Mouse (Mus musculus) midbrain, postnatal 0 days (tissue): ENCODE data around the gene Fndc3b. TPM values are rescaled to one million over a fixed set of nuclear protein-coding genes. Genes with fewer than 3 reads are reported as not detected.

Experiments
- ATAC-seq: fragments of 200-750 bp; cut with Nextera tagmentation; 2 replicates; pipeline ENCODE4 v1.8.0; 2017; ENCODE audit warnings: moderate number of reproducible peaks, mild to moderate bottlenecking, moderate TSS enrichment, moderate library complexity; ENCODE audit not compliant: low FRiP score
- DNase-seq: peaks from one replicate; pipeline ENCODE4 v3.0.0-alpha.2; 2015; ENCODE audit warnings: low spot score
- H3K27ac ChIP-seq: fragments of 300-500 bp; sonication (generic); 2 replicates; pipeline ENCODE4 v1.5.1; 2014; ENCODE audit warnings: low read depth, mild to moderate bottlenecking, low read length, mixed read lengths
- H3K27me3 ChIP-seq: fragments of 300-500 bp; sonication (generic); 2 replicates; pipeline ENCODE4 v1.6.1; 2014; ENCODE audit warnings: low read length, control low read depth, mixed read lengths; ENCODE audit not compliant: insufficient read depth
- H3K36me3 ChIP-seq: fragments of 300-500 bp; sonication (generic); 2 replicates; pipeline ENCODE4 v1.6.1; 2014; ENCODE audit warnings: low read length, control low read depth, mixed read lengths; ENCODE audit not compliant: insufficient read depth
- H3K4me1 ChIP-seq: fragments of 300-500 bp; sonication (generic); 2 replicates; pipeline ENCODE4 v1.6.1; 2014; ENCODE audit warnings: mild to moderate bottlenecking, control low read depth, antibody characterized with exemption, low read length, mixed read lengths; ENCODE audit not compliant: insufficient read depth
- H3K4me2 ChIP-seq: fragments of 300-500 bp; sonication (generic); 2 replicates; pipeline ENCODE4 v1.6.1; 2014; ENCODE audit warnings: low read depth, mild to moderate bottlenecking, low read length, mixed read lengths; ENCODE audit not compliant: poor library complexity, severe bottlenecking
- H3K4me3 ChIP-seq: fragments of 300-500 bp; sonication (generic); 2 replicates; pipeline ENCODE4 v1.5.1; 2014; ENCODE audit warnings: low read depth, mild to moderate bottlenecking, low read length, moderate library complexity
- H3K9ac ChIP-seq: fragments of 300-500 bp; sonication (generic); replicated peaks from 2 replicates; pipeline ENCODE4 v1.6.1; 2014; ENCODE audit warnings: mild to moderate bottlenecking, low read length, moderate library complexity, mixed read lengths; ENCODE audit not compliant: poor library complexity, severe bottlenecking
- H3K9me3 ChIP-seq: fragments of 300-500 bp; sonication (generic); 2 replicates; pipeline ENCODE4 v1.6.1; 2016; ENCODE audit warnings: low read length, control low read depth
- CTCF ChIP-seq: IDR thresholded peaks from 2 replicates; pipeline ENCODE4 v1.5.1; 2016; ENCODE audit warnings: antibody characterized with exemption, mild to moderate bottlenecking
- WGBS: fragments of 180-500 bp; shearing (Covaris S2); extraction: QIAGEN DNeasy Blood & Tissue Kit; methylation state at CpG from one replicate; pipeline ENCODE4 v1.1.7; 2014; 5-methylcytosine and 5-hydroxymethylcytosine counted together
- polyA plus RNA-seq: library from polyadenylated mRNA; unstranded; fragments of >200 nt; fragmentation: Nextera tagmentation; extraction: Ambion mirVana; gene quantifications from 2 replicates; pipeline ENCODE4 v1.2.1, GENCODE M21; 2015
- total RNA-seq: library from RNA; depleted of rRNA; stranded (reverse); fragments of >200 nt; gene quantifications from 2 replicates; pipeline ENCODE4 v1.2.3, GENCODE M21; 2014

Fndc3b gene
- total and polyA plus RNA-seq, 2 experiments from 2014 or later: 7.6 to 13.4 TPM

DNA sequence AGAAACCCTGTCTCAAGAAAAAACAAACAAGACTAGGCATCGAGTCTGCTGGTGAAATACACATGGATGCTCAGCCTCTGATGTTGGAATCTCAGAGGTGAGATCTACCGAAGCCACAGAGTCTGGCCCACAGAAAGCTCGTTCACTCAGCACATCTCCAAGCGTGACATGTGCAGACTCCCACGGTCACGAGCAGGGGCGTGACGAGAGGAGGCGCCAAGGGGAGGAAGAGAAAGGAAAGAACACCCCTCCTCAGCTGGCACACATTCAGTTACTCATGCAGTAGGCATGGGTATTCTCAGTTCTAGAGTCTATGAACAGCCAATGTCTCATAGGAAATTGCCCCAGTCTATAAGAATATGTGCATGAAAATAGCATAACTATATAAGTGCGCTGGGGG, 199.3 kb downstream of the Fndc3b start:
- DNase-seq: no peak
- no peak overlapping the region for H3K27ac ChIP-seq
- no peaks in the 10 kb centered on the region for H3K4me1 ChIP-seq
- 83% methylated on average over 10 of the region's 10 CpGs for WGBS
- no peak overlapping the region for H3K4me3 ChIP-seq
- H3K4me2 ChIP-seq: no peak overlapping the region
- no peaks in the 10 kb centered on the region for H3K9me3 ChIP-seq
- H3K9ac ChIP-seq: no peak overlapping the region
- no peak for ATAC-seq
- no peak for TF ChIP-seq CTCF
- H3K27me3 ChIP-seq: no peaks in the 10 kb centered on the region
- H3K36me3 ChIP-seq: no peaks in the 10 kb centered on the region

DNA sequence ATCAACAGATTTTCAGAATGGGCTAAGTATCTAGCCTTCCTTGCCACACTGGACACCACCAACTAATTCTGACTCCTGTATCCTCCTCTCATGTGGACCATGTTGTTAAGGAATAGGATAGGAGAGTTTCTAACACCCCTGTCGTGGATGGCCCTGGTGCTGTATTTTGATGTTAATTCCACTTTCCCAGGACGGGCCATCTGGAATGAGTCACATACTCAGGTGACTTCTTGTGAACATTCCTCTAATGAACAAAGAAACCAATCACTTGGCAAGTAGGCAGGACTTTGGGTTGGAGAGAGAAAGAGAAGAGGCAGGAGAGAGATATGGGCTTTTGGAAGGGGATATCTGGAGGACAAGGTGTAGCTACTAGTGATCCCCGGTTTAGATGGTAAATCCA, 204.2 kb downstream of the Fndc3b start:
- no peak overlapping the region for H3K4me2 ChIP-seq
- ATAC-seq: no peak

DNA sequence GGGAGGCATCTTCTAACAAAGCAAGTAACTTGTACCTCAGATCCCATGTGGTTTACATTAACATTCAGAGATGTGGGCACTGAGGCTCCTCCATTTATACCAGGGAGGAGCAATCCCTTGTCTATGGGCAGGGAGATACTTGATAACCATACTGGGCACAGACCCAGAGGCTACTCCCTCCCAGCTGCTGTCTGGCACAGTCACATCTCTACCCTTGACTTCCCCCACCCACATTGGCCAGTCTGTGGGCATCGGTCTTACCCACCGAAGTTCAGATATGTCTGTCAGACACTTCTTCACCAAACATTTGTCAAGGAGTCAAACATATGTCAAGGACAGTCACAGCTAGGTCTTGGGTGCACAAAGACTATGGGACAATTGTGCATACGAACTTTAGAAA, 205.5 kb downstream of the Fndc3b start:
- Histone ChIP-seq H3K36me3 (no peaks in the 10 kb centered on the region), H3K27me3 (no peaks in the 10 kb centered on the region), H3K9ac (no peak overlapping the region), H3K27ac (no peak overlapping the region), H3K4me2 (no peak overlapping the region), H3K9me3 (no peaks in the 10 kb centered on the region), H3K4me3 (no peak overlapping the region), H3K4me1 (no peaks in the 10 kb centered on the region)
- DNase-seq (peak; percentile 26), ATAC-seq (no peak)
- 90% methylated on average over 3 of the region's 3 CpGs for WGBS
- no peak for TF ChIP-seq CTCF

More for the DNA sequence above, 204.2 kb downstream of the Fndc3b start:
- H3K36me3 ChIP-seq: no peaks in the 10 kb centered on the region
- no peak overlapping the region for H3K9ac ChIP-seq
- no peaks in the 10 kb centered on the region for H3K27me3 ChIP-seq
- no peaks in the 10 kb centered on the region for H3K9me3 ChIP-seq
- no peak for TF ChIP-seq CTCF
- 89% methylated on average over 3 of the region's 3 CpGs for WGBS
- no peak for DNase-seq
- H3K4me1 ChIP-seq: no peaks in the 10 kb centered on the region
- H3K27ac ChIP-seq: no peak overlapping the region
- no peak overlapping the region for H3K4me3 ChIP-seq

DNA sequence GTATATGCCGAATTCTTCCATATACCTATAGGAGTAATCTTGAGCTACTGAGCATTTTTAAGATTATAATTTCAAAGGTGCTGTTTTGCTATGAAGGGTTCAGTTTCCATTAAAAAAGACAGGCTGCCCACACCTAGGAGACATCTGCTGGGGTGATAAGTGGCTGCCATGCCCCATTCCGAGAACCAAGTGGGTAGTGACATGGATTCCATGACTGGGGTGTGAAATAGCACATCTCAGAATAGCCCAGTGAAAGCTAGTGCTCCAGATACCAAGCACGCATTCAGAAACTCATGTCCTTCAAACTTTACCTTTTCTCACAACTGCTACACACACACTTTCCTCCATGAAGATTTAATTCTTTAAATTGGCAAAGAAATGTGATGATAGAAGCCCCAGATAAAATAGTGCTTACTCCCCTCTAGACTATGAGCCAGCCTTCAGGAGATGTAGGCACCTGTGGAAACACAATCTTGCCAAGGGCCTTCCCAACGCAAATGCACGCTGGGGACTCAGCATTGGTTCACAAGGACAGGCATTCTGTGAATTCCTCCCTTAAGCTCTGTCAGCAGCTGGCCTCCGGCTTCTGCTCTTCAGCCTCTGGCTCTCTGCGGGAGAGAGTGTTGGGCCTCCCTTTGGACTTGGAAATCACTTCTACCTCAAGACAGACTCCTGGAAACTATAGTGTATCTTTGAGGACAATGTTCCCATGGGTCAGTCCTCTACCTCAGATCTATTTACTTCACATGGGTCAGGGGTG, 207.6 kb downstream of the Fndc3b start:
- no peaks in the 10 kb centered on the region for H3K9me3 ChIP-seq
- WGBS: 94% methylated on average over 7 of the region's 7 CpGs
- no peak overlapping the region for H3K27ac ChIP-seq
- TF ChIP-seq CTCF: no peak
- H3K4me2 ChIP-seq: no peak overlapping the region
- ATAC-seq (no peak), DNase-seq (no peak)
- no peaks in the 10 kb centered on the region for H3K4me1 ChIP-seq
- H3K36me3 ChIP-seq: peaks cover 2% of the 10 kb centered on the region; the same call in 1 of the 2 replicates
- H3K9ac ChIP-seq: no peak overlapping the region
- H3K27me3 ChIP-seq: no peaks in the 10 kb centered on the region
- no peak overlapping the region for H3K4me3 ChIP-seq

DNA sequence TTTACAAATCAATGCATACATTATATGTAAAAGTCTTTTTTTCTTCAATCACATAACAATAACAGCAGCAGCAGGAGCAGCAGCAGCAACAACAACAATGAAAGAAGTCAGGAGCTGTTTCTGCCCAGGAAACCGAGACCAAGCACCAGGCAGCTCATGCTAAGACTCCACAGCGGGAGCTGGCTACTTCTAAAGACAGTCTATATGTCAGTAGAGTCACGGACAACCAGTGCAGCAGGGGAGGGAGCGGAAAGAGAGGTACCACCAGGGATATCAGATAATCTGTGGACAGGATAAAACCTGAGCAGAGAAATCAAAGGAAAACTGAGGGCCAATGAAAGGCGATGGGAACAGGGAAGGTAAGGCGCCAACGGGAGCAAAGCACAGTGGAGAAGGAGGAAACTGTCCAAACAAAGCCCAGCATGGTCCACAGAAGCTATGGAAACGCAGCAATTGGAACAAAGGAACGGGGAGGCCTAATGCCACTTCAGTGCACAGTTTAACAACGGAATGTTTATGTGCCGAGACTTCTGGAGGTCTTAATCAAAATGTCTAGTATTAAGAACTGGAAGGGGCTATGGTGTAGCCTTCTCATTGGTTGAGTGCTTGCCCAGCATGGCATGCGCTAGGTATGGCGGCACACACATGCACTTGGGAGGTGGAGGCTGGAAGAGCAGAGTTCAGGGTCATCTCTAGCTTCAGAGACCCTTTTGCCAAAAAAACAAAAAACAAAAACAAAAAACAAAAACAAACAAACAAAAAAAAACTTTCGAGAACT, 215.6 kb downstream of the Fndc3b start:
- Histone ChIP-seq H3K27ac (no peak overlapping the region), H3K9me3 (no peaks in the 10 kb centered on the region), H3K27me3 (no peaks in the 10 kb centered on the region), H3K9ac (no peak overlapping the region), H3K4me1 (peaks cover 4% of the 10 kb centered on the region; the same call in 1 of the 2 replicates), H3K36me3 (peaks cover 4% of the 10 kb centered on the region; the same call in 1 of the 2 replicates), H3K4me2 (no peak overlapping the region), H3K4me3 (no peak overlapping the region)
- ATAC-seq (no peak), DNase-seq (no peak)
- WGBS: 36% methylated on average over 14 of the region's 14 CpGs
- no peak for TF ChIP-seq CTCF

DNA sequence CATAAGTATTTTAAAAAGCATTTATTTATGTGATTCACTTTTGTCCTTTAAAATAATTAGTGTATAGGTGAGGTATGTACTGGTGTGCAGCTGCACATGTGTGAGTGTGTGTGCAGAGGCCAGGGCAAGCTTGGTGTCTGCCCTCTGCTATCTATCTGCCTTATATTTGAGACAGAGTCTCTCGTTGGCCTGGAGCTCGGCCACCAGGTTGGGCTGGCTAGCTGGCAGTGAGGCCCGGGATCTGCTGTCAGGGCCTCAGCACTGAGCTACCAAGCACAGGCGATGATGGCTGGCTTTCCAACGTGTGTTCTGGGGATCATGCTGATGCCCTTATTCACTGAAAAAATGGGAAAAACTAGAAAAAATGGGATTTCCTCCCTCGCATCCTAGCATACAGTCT, 216.4 kb downstream of the Fndc3b start:
- Histone ChIP-seq H3K36me3 (peaks cover 4% of the 10 kb centered on the region; the same call in 1 of the 2 replicates), H3K4me3 (no peak overlapping the region), H3K27me3 (no peaks in the 10 kb centered on the region), H3K4me1 (peaks cover 4% of the 10 kb centered on the region; the same call in 1 of the 2 replicates), H3K9ac (no peak overlapping the region), H3K9me3 (no peaks in the 10 kb centered on the region), H3K4me2 (no peak overlapping the region), H3K27ac (no peak overlapping the region)
- DNase-seq (no peak), ATAC-seq (no peak)
- 62% methylated on average over 6 of the region's 6 CpGs for WGBS
- no peak for TF ChIP-seq CTCF
